Mouse (Mus musculus) mammary gland, adult 2 months (tissue): Measurements from ENCODE around the gene Tlnrd1. TPM values are rescaled to one million over a fixed set of nuclear protein-coding genes. Genes with fewer than 3 reads are reported as not detected.

Experiments
- polyA plus RNA-seq: library from polyadenylated mRNA; depleted of rRNA; stranded (reverse); fragments of >200 nt; gene quantifications from 2 replicates; pipeline ENCODE4 v1.2.3, GENCODE M21; 2012; ENCODE audit warnings: low replicate concordance; rRNA removed

Gene Tlnrd1
- 17.3 and 53.9 TPM in 2 replicates for polyA plus RNA-seq

GRCm38 (mm10) chr7:83884021-83884658 is at the start of gene Tlnrd1, which contains the start of gene Mesd:
Gene Tlnrd1, minus strand, starts transcription at chr7:83884305.
Gene Mesd, plus strand, starts transcription at chr7:83884466.

Other genes with a start within 250 kb of the Tlnrd1 start
- 36.3 and 37.2 TPM in 2 replicates for gene Il16, start 138.6 kb downstream of the Tlnrd1 start, polyA plus RNA-seq
- gene Cfap161, start 89.4 kb downstream of the Tlnrd1 start, polyA plus RNA-seq: not detected in 2 replicates
- gene Mesd, start 161 bp upstream of the Tlnrd1 start, polyA plus RNA-seq: 8.4 and 12.6 TPM in 2 replicates
- 0.22 and 0.29 TPM in 2 replicates for gene Cemip, start 202.2 kb upstream of the Tlnrd1 start, polyA plus RNA-seq